Mouse (Mus musculus) intestine, embryonic 16.5 days (tissue): ENCODE results near the gene Npnt. TPM values are rescaled to one million over a fixed set of nuclear protein-coding genes. Genes with fewer than 3 reads are reported as not detected.

Source experiments
- ATAC-seq: fragments of 200-750 bp; cut with Nextera tagmentation; 2 replicates; pipeline ENCODE4 v1.8.0; 2017; ENCODE audit warnings: moderate TSS enrichment, moderate library complexity
- H3K27ac ChIP-seq: fragments of 300-500 bp; sonication (generic); 2 replicates; pipeline ENCODE4 v1.5.1; 2014; ENCODE audit warnings: mild to moderate bottlenecking, low read length
- H3K27me3 ChIP-seq: fragments of 300-500 bp; sonication (generic); replicated peaks from 2 replicates; pipeline ENCODE4 v1.6.1; 2014; ENCODE audit warnings: low read length, control low read depth, mixed read lengths; ENCODE audit not compliant: control insufficient read depth, insufficient read depth
- H3K36me3 ChIP-seq: fragments of 300-500 bp; sonication (generic); 2 replicates; pipeline ENCODE4 v1.6.1; 2014; ENCODE audit warnings: low read length, control low read depth; ENCODE audit not compliant: control insufficient read depth, insufficient read depth
- H3K4me1 ChIP-seq: fragments of 300-500 bp; sonication (generic); 2 replicates; pipeline ENCODE4 v1.6.1; 2014; ENCODE audit warnings: low read length, control low read depth, mixed read lengths; ENCODE audit not compliant: control insufficient read depth, insufficient read depth
- H3K4me2 ChIP-seq: fragments of 300-500 bp; sonication (generic); 2 replicates; pipeline ENCODE4 v1.6.1; 2014; ENCODE audit warnings: low read depth, low read length, control low read depth
- H3K4me3 ChIP-seq: fragments of 300-500 bp; sonication (generic); 2 replicates; pipeline ENCODE4 v1.5.1; 2014; ENCODE audit warnings: mild to moderate bottlenecking, low read length
- H3K9ac ChIP-seq: fragments of 300-500 bp; sonication (generic); 2 replicates; pipeline ENCODE4 v1.6.1; 2014; ENCODE audit warnings: low read depth, low read length
- H3K9me3 ChIP-seq: fragments of 300-500 bp; sonication (generic); 2 replicates; pipeline ENCODE4 v1.6.1; 2016; ENCODE audit warnings: low read length, control low read depth; ENCODE audit not compliant: control insufficient read depth
- WGBS: fragments of 180-500 bp; shearing (Covaris S2); extraction: QIAGEN DNeasy Blood & Tissue Kit; methylation state at CpG from one replicate; pipeline ENCODE4 v1.1.7; 2014; 5-methylcytosine and 5-hydroxymethylcytosine counted together
- polyA plus RNA-seq: library from polyadenylated mRNA; unstranded; fragments of >200 nt; fragmentation: Nextera tagmentation; extraction: Ambion mirVana; gene quantifications from 2 replicates; pipeline ENCODE4 v1.2.1, GENCODE M21; 2015

Npnt gene
- polyA plus RNA-seq, 1 experiment from 2014 or later = 28.7 TPM

- H3K27me3 ChIP-seq = no peaks in the 10 kb centered on the region
- H3K4me1 ChIP-seq = no peaks in the 10 kb centered on the region
- H3K4me2 ChIP-seq = no peak overlapping the region
- ATAC-seq = no peak
- H3K9me3 ChIP-seq = no peaks in the 10 kb centered on the region
- WGBS = 56% methylated on average over 6 of the region's 6 CpGs
- H3K36me3 ChIP-seq = no peaks in the 10 kb centered on the region
- H3K9ac ChIP-seq = no peak overlapping the region
- H3K27ac ChIP-seq = no peak overlapping the region
- no peak overlapping the region for H3K4me3 ChIP-seq
Measured at GRCm38 (mm10) chr3:132856651-132857050, 93.4 kb downstream of the Npnt start.

- no peak for ATAC-seq
- Histone ChIP-seq H3K4me3 (no peak overlapping the region), H3K9ac (no peak overlapping the region), H3K27ac (no peak overlapping the region), H3K4me1 (no peaks in the 10 kb centered on the region), H3K9me3 (no peaks in the 10 kb centered on the region), H3K4me2 (no peak overlapping the region), H3K36me3 (no peaks in the 10 kb centered on the region), H3K27me3 (no peaks in the 10 kb centered on the region)
- 60% methylated on average over 9 of the region's 9 CpGs for WGBS
Measured at GRCm38 (mm10) chr3:132855458-132856212, 94.5 kb downstream of the Npnt start.

- Histone ChIP-seq H3K4me3 (no peak overlapping the region), H3K9me3 (no peaks in the 10 kb centered on the region), H3K36me3 (no peaks in the 10 kb centered on the region), H3K9ac (no peak overlapping the region), H3K27ac (no peak overlapping the region), H3K4me2 (no peak overlapping the region), H3K27me3 (no peaks in the 10 kb centered on the region), H3K4me1 (no peaks in the 10 kb centered on the region)
- ATAC-seq = no peak
- WGBS = 84% methylated on average over 9 of the region's 9 CpGs
Measured at GRCm38 (mm10) chr3:132854271-132854670, 95.8 kb downstream of the Npnt start.

GRCm38 (mm10) chr3:132851841-132852728 is 98.0 kb downstream of the Npnt start:
- no peak overlapping the region for H3K9ac ChIP-seq
- no peaks in the 10 kb centered on the region for H3K4me1 ChIP-seq
- no peak overlapping the region for H3K4me2 ChIP-seq
- no peak overlapping the region for H3K27ac ChIP-seq
- no peaks in the 10 kb centered on the region for H3K36me3 ChIP-seq
- ATAC-seq = no peak
- H3K27me3 ChIP-seq = no peaks in the 10 kb centered on the region
- WGBS = 65% methylated on average over 28 of the region's 28 CpGs
- H3K9me3 ChIP-seq = no peaks in the 10 kb centered on the region
- H3K4me3 ChIP-seq = no peak overlapping the region

- WGBS = 63% methylated on average over 1 of the region's 1 CpGs
- Histone ChIP-seq H3K4me1 (no peaks in the 10 kb centered on the region), H3K4me3 (no peak overlapping the region), H3K4me2 (no peak overlapping the region), H3K9ac (no peak overlapping the region), H3K27ac (no peak overlapping the region), H3K36me3 (no peaks in the 10 kb centered on the region), H3K9me3 (no peaks in the 10 kb centered on the region), H3K27me3 (no peaks in the 10 kb centered on the region)
- ATAC-seq = no peak
Measured at GRCm38 (mm10) chr3:132851417-132851816, 98.7 kb downstream of the Npnt start.

- Histone ChIP-seq H3K4me2 (no peak overlapping the region), H3K9ac (no peak overlapping the region), H3K36me3 (no peaks in the 10 kb centered on the region), H3K9me3 (no peaks in the 10 kb centered on the region), H3K27ac (no peak overlapping the region), H3K4me3 (no peak overlapping the region), H3K4me1 (no peaks in the 10 kb centered on the region), H3K27me3 (no peaks in the 10 kb centered on the region)
- ATAC-seq = no peak
- WGBS = 86% methylated on average over 2 of the region's 2 CpGs
Measured at GRCm38 (mm10) chr3:132850431-132850830, 99.7 kb downstream of the Npnt start.

- WGBS = 77% methylated on average over 7 of the region's 7 CpGs
- ATAC-seq = no peak
- H3K4me3 ChIP-seq = no peak overlapping the region
- no peaks in the 10 kb centered on the region for H3K27me3 ChIP-seq
- H3K9ac ChIP-seq = no peak overlapping the region
- H3K4me1 ChIP-seq = no peaks in the 10 kb centered on the region
- no peaks in the 10 kb centered on the region for H3K9me3 ChIP-seq
- H3K4me2 ChIP-seq = no peak overlapping the region
- no peak overlapping the region for H3K27ac ChIP-seq
- H3K36me3 ChIP-seq = no peaks in the 10 kb centered on the region
Measured at GRCm38 (mm10) chr3:132849669-132850068, 100.4 kb downstream of the Npnt start.

GRCm38 (mm10) chr3:132842676-132843075 is 107.4 kb downstream of the Npnt start:
- ATAC-seq = no peak
- Histone ChIP-seq H3K4me1 (no peaks in the 10 kb centered on the region), H3K4me3 (no peak overlapping the region), H3K36me3 (peaks cover 12% of the 10 kb centered on the region), H3K27ac (no peak overlapping the region), H3K9ac (no peak overlapping the region), H3K9me3 (no peaks in the 10 kb centered on the region), H3K27me3 (no peaks in the 10 kb centered on the region), H3K4me2 (no peak overlapping the region)
- 95% methylated on average over 6 of the region's 6 CpGs for WGBS

- H3K36me3 ChIP-seq = peaks cover 12% of the 10 kb centered on the region
- ATAC-seq = no peak
- no peak overlapping the region for H3K9ac ChIP-seq
- H3K9me3 ChIP-seq = no peaks in the 10 kb centered on the region
- H3K4me1 ChIP-seq = no peaks in the 10 kb centered on the region
- H3K27ac ChIP-seq = no peak overlapping the region
- no peaks in the 10 kb centered on the region for H3K27me3 ChIP-seq
- no peak overlapping the region for H3K4me2 ChIP-seq
- 92% methylated on average over 8 of the region's 8 CpGs for WGBS
- H3K4me3 ChIP-seq = no peak overlapping the region
Measured at GRCm38 (mm10) chr3:132839516-132839915, 110.6 kb downstream of the Npnt start.
